Mouse (Mus musculus) neural tube, embryonic 12.5 days (tissue): Measurements from ENCODE around the gene Abca7. TPM values are rescaled to one million over a fixed set of nuclear protein-coding genes. Genes with fewer than 3 reads are reported as not detected.
"Not testable (repeated sequence)": the region's sequence is repeated elsewhere in the genome, so short reads cannot be mapped to it uniquely, and the experiment has no call there.

Source experiments
- ATAC-seq: fragments of 200-750 bp; cut with Nextera tagmentation; 2 replicates; pipeline ENCODE4 v1.8.0; 2017; ENCODE audit warnings: low read depth, mild to moderate bottlenecking, moderate TSS enrichment, moderate library complexity; ENCODE audit not compliant: low FRiP score
- H3K27ac ChIP-seq: fragments of 300-500 bp; sonication (generic); 2 replicates; pipeline ENCODE4 v1.5.1; 2016
- H3K27me3 ChIP-seq: fragments of 300-500 bp; sonication (generic); replicated peaks from 2 replicates; pipeline ENCODE4 v1.6.1; 2016; ENCODE audit warnings: mild to moderate bottlenecking
- H3K36me3 ChIP-seq: fragments of 300-500 bp; sonication (generic); 2 replicates; pipeline ENCODE4 v1.6.1; 2016; ENCODE audit warnings: mild to moderate bottlenecking
- H3K4me1 ChIP-seq: fragments of 300-500 bp; sonication (generic); 2 replicates; pipeline ENCODE4 v1.6.1; 2016
- H3K4me2 ChIP-seq: fragments of 300-500 bp; sonication (generic); replicated peaks from 2 replicates; pipeline ENCODE4 v1.6.1; 2016; ENCODE audit warnings: mild to moderate bottlenecking
- H3K4me3 ChIP-seq: fragments of 300-500 bp; sonication (generic); 2 replicates; pipeline ENCODE4 v1.5.1; 2016
- H3K9ac ChIP-seq: fragments of 300-500 bp; sonication (generic); 2 replicates; pipeline ENCODE4 v1.6.1; 2016; ENCODE audit warnings: mild to moderate bottlenecking
- H3K9me3 ChIP-seq: fragments of 300-500 bp; sonication (generic); 2 replicates; pipeline ENCODE4 v1.6.1; 2016; ENCODE audit warnings: mild to moderate bottlenecking
- WGBS: fragments of 180-500 bp; shearing (Covaris S2); methylation state at CpG from one replicate; pipeline ENCODE4 v1.1.7; 2016; 5-methylcytosine and 5-hydroxymethylcytosine counted together
- polyA plus RNA-seq: library from polyadenylated mRNA; unstranded; fragments of >200 nt; fragmentation: Nextera tagmentation; extraction: Ambion mirVana; gene quantifications from 2 replicates; pipeline ENCODE4 v1.2.1, GENCODE M21; 2016

Gene Abca7
- polyA plus RNA-seq, 1 experiment from 2014 or later: 10.7 TPM

DNA sequence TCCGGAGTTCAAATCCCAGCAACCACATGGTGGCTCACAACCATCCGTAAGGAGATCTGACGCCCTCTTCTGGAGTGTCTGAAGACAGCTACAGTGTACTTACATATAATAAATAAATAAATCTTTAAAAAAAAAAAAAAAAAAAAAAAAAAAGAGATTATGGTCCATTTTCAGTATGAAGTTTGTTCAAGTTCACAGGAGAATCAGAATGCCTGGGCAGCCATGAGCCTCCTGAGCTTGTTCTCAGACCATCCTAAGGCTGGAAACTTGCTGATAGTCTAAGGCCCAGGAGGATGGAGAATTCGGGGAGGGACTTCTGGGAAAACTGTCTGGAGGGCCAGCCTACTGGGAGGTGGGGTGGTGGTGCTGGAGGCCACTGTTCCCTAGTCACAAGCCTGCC lies 49.1 kb downstream of the Abca7 start:
- not testable (repeated sequence) for H3K36me3 ChIP-seq, ATAC-seq, H3K9me3 ChIP-seq, H3K4me3 ChIP-seq, H3K9ac ChIP-seq, H3K27me3 ChIP-seq, H3K27ac ChIP-seq, H3K4me2 ChIP-seq
- H3K4me1 ChIP-seq: peaks cover 12% of the 10 kb centered on the region
- 69% methylated on average over 4 of the region's 4 CpGs for WGBS

DNA sequence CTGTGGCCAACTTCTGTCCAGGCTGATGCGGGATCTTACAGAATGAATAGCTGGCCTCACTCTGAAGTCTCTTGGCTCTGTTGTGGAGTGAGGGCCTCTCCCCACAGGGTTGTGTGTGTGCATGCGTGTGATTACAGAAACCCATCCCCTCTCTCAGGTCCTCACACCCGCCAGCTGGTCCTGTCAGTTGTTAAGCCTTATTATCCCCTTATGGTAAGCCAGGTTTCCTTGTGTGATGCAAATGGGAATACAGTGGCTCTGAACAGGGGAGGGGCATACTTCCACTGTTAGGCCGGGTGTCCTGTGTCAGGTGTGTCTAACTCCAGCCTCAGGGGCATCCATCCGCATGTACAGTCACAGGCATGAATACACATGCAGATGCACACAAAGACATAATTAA lies 49.5 kb downstream of the Abca7 start:
- no peak overlapping the region for H3K27ac ChIP-seq
- WGBS: 75% methylated on average over 5 of the region's 5 CpGs
- no peak for ATAC-seq
- no peaks in the 10 kb centered on the region for H3K27me3 ChIP-seq
- peaks cover 12% of the 10 kb centered on the region for H3K4me1 ChIP-seq
- no peak overlapping the region for H3K9ac ChIP-seq
- H3K4me3 ChIP-seq: no peak overlapping the region
- H3K4me2 ChIP-seq: no peak overlapping the region
- no peaks in the 10 kb centered on the region for H3K36me3 ChIP-seq
- H3K9me3 ChIP-seq: no peaks in the 10 kb centered on the region

DNA sequence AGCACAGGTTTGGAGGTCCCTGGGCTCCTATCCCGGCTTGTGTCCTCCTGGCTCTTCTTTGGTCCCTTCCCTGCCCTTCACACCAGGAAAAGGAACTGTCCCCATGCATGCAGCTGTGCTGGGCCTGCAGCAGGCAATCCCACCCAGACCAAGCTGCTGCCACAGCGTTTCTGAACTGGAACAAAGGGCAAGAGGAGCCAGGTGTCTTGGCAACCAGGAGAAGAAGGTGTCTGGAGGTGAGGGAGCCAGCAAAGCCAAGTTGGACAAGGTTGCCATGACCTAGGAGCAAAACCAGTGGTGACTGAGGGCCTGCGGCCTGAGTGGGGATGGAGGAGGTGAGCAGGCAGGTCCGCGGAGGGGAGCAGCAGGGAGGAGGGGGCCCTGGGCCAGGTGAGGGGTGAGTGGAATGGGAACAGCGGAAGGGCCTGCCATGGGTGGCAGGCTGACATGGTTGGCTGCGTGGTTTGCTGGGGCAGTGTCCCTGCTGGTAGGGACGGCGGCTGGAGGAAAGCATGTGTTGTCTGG lies 50.8 kb downstream of the Abca7 start, which contains the start of gene Gpx4:
TSS of gene Gpx4 (plus strand) at position 126 of the 525 bp plus-strand sequence.
- Histone ChIP-seq H3K4me3 (no peak within 1 kb of the TSS; the same call in 1 of the 2 replicates), H3K9me3 (no peaks in the 10 kb centered on the region), H3K9ac (no peak within 1 kb of the TSS), H3K27me3 (no peaks in the 10 kb centered on the region), H3K36me3 (no peaks in the 10 kb centered on the region), H3K4me2 (no peak within 1 kb of the TSS), H3K27ac (no peak within 1 kb of the TSS), H3K4me1 (peaks cover 20% of the 10 kb centered on the region)
- ATAC-seq: no peak
- 32% methylated on average over 9 of the region's 9 CpGs for WGBS

DNA sequence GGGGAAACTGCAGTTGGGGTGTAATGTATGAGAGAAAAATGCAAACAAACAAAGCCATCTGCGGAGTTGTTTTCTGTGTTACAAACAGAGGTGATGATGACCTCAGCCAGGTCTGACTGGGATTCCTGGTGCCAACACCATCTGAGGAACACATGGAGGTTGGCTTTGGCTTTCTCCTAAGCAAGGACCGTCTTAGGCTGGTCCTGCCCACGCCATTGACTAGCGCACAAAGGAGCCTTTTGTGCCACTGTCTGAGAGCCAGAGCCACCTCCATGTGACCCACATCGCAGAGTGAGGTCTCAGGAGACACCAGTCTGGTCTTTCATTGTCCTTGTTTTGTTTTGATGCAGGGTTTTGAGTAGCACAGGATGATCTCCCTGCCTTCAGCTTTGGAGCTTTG lies 52.1 kb downstream of the Abca7 start:
- 12% methylated on average over 5 of the region's 5 CpGs for WGBS
- Histone ChIP-seq H3K36me3 (no peaks in the 10 kb centered on the region), H3K4me3 (no peak overlapping the region), H3K27me3 (no peaks in the 10 kb centered on the region), H3K4me1 (peaks cover 23% of the 10 kb centered on the region), H3K9ac (no peak overlapping the region), H3K27ac (no peak overlapping the region), H3K4me2 (no peak overlapping the region), H3K9me3 (no peaks in the 10 kb centered on the region)
- no peak for ATAC-seq

DNA sequence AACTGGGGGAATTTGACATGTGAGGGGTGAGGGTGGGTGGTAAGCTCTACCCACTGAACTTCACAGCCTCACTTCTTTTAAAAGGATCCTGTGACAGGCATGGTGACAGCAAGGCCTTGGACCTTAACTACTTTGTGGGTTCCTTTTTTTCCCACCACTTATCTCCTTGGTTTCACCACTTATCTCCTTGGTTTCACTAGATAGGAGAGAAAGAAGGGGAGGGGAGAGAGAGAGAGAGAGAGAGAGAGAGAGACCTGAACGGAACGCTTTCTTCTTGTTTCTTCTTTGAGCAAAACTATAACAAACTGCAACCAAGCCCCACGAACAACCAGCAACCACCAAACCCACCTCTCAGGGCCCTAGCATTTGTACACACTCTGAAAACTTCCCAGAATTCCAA lies 52.5 kb downstream of the Abca7 start:
- ATAC-seq: no peak
- Histone ChIP-seq H3K4me1 (peaks cover 23% of the 10 kb centered on the region), H3K27me3 (no peaks in the 10 kb centered on the region), H3K9me3 (no peaks in the 10 kb centered on the region), H3K27ac (no peak overlapping the region), H3K9ac (no peak overlapping the region), H3K4me2 (no peak overlapping the region), H3K36me3 (no peaks in the 10 kb centered on the region), H3K4me3 (no peak overlapping the region)
- 66% methylated on average over 3 of the region's 3 CpGs for WGBS

DNA sequence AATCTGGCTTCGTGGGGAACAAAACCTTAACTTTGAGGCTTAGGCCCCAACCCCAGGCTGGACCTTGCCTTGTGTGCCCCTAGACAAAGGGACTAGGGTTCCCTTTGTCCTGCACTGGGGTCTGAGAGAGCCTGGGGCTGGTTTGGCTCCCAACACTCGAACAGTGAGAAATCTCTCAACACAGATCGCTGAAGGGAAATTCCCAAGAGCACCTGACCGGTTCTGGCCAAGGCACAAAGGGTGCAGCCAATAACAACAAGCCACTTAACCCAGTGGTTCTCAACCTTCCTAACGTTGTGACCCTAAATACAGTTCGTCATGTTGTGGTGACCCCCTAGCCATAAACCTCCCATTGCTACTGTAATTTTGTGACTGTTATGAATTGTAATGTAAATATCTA lies 54.0 kb downstream of the Abca7 start:
- no peak overlapping the region for H3K4me3 ChIP-seq
- H3K36me3 ChIP-seq: no peaks in the 10 kb centered on the region
- peaks cover 30% of the 10 kb centered on the region for H3K4me1 ChIP-seq
- no peak overlapping the region for H3K4me2 ChIP-seq
- no peaks in the 10 kb centered on the region for H3K9me3 ChIP-seq
- no peaks in the 10 kb centered on the region for H3K27me3 ChIP-seq
- ATAC-seq: no peak
- H3K27ac ChIP-seq: no peak overlapping the region
- H3K9ac ChIP-seq: no peak overlapping the region
- whole genome bisulfite sequencing: 13% methylated on average over 6 of the region's 6 CpGs

DNA sequence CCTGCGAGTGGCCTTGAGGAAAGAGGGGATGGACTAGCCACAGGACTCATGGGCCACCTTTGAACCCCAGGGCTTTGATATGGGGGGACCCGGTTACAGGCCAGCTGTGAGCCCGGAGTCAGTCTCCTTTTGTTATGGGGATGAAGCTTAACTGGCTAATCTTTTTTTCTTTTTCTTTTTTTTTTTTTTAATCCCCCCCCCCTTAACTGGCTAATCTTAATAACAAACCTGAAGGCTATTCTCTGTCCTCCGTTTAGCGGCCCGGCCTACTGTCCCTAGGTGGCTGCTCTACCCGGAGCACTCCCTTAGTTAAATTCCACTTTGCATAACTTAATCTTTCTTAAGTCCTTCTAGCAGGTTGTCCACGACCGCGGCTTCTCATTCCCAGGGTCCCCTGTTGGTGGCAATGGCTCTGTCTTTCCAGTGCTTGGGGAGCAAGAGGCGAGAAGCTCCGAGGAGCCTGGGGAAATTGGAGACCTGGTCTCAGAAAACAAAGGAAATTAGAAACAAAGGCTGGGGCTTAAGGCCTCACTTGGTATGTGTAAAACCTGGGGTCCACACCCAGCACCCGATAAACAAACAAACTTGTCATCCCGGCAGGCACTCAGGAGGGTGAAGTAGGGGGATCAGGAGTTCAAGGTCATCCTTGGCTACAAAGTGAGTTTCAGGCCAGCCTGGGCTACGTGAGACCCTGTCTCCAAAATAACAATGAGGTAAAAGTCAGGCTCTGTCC lies 54.8 kb downstream of the Abca7 start:
- H3K27ac ChIP-seq: no peak overlapping the region
- H3K4me3 ChIP-seq: no peak overlapping the region
- H3K27me3 ChIP-seq: no peaks in the 10 kb centered on the region
- no peak for ATAC-seq
- H3K9ac ChIP-seq: no peak overlapping the region
- H3K36me3 ChIP-seq: peaks cover 3% of the 10 kb centered on the region
- no peaks in the 10 kb centered on the region for H3K9me3 ChIP-seq
- no peak overlapping the region for H3K4me2 ChIP-seq
- peaks cover 34% of the 10 kb centered on the region for H3K4me1 ChIP-seq
- 18% methylated on average over 15 of the region's 15 CpGs for WGBS

DNA sequence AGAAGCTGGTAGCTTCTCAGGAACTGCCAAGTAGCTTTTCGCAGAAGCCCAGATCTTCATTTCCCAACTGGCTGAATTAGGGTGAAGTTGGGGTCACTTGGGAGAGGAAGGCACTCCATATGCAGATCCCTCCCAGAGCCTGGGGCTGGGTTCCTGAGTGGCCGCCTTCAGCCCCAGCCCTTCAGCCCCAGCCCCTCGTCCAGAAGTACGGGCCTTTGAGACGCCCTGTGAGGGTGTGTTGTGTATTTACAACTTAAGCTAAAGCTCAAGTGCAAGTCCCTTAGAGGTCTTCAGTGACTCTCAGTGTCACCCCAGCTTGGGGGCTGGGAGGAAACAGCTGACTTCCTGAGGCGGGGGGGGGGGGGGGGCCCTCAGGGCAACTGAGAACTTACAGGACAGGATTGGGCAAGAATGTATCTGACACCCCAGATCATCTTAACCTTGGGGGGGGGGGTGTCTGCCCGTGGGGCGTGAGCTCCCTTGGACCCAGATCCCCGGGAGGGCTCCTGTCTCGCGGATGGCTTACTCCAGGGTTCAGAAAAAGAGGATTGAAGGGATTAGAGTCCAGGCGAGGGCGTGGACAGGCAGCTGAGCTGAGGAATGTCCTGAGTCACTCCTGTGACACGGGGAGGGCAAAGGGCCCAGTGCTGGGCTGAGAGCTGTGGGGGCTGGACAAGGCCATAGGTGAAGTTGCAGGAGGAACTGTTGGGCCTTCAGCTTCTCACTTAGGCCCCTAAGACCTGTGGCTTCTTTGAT lies 55.5 kb downstream of the Abca7 start:
- Histone ChIP-seq H3K4me2 (no peak overlapping the region), H3K36me3 (peaks cover 9% of the 10 kb centered on the region), H3K4me1 (peaks cover 34% of the 10 kb centered on the region), H3K9ac (0 out of 2 replicates have a peak overlapping the region, but pooled peaks have one; percentile 21), H3K4me3 (no peak overlapping the region), H3K9me3 (no peaks in the 10 kb centered on the region), H3K27me3 (no peaks in the 10 kb centered on the region), H3K27ac (no peak overlapping the region)
- ATAC-seq: no peak
- 32% methylated on average over 14 of the region's 14 CpGs for WGBS

DNA sequence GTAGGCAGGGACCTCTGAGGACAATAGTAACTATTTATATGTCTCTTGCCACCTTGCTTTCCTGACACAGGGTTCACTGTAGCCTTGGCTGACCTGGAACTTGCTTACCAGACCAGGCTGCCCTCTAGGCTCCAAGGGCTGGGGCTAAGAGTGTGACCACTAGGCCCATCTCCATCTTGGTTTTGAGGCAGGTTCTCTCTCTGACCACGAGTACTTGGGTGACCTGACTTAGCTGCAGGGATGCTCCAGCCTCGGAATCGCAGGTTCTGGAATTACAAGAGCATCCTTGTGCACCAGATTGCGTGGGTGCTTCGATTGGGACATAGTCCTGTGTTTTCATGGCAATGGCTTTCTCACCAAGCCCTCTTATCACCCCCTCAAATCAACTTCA lies 56.1 kb downstream of the Abca7 start:
- H3K9ac ChIP-seq: no peak overlapping the region
- no peak overlapping the region for H3K4me3 ChIP-seq
- H3K9me3 ChIP-seq: no peaks in the 10 kb centered on the region
- H3K4me1 ChIP-seq: peaks cover 33% of the 10 kb centered on the region
- 82% methylated on average over 5 of the region's 5 CpGs for WGBS
- peaks cover 14% of the 10 kb centered on the region for H3K36me3 ChIP-seq
- no peak overlapping the region for H3K4me2 ChIP-seq
- ATAC-seq: no peak
- no peak overlapping the region for H3K27ac ChIP-seq
- no peaks in the 10 kb centered on the region for H3K27me3 ChIP-seq

DNA sequence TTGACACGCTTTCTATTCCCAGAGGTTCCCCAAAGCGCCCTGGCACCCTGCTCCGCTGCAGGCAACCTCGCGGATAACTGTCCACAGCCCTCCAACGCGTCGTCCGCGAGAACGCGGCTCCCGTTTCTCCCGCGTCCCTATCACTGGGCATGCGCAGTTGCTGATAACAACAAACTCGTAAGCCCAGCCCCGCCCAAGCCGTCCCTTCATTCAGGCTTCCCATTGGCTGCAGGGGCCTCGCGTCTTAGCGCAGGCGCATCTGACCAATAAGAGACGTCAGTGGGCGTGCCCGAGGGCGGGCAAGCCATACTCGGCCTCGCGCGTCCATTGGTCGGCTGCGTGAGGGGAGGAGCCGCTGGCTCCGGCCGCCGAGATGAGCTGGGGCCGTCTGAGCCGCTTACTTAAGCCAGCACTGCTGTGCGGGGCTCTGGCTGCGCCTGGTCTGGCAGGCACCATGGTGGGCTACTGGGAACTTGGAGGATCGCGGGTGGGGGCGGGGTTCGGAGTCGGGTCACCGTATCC lies 57.0 kb downstream of the Abca7 start:
- under 1% methylated on average over 47 of the region's 47 CpGs for WGBS
- peak overlapping the region; percentile 72 for H3K4me2 ChIP-seq
- H3K27me3 ChIP-seq: no peaks in the 10 kb centered on the region
- H3K9me3 ChIP-seq: no peaks in the 10 kb centered on the region
- peaks cover 24% of the 10 kb centered on the region for H3K36me3 ChIP-seq
- H3K4me1 ChIP-seq: peaks cover 25% of the 10 kb centered on the region
- ATAC-seq: peak; percentile 94
- peak overlapping the region; percentile 94 for H3K27ac ChIP-seq
- peak overlapping the region; percentile 94 for H3K9ac ChIP-seq
- H3K4me3 ChIP-seq: peak overlapping the region; percentile 91

DNA sequence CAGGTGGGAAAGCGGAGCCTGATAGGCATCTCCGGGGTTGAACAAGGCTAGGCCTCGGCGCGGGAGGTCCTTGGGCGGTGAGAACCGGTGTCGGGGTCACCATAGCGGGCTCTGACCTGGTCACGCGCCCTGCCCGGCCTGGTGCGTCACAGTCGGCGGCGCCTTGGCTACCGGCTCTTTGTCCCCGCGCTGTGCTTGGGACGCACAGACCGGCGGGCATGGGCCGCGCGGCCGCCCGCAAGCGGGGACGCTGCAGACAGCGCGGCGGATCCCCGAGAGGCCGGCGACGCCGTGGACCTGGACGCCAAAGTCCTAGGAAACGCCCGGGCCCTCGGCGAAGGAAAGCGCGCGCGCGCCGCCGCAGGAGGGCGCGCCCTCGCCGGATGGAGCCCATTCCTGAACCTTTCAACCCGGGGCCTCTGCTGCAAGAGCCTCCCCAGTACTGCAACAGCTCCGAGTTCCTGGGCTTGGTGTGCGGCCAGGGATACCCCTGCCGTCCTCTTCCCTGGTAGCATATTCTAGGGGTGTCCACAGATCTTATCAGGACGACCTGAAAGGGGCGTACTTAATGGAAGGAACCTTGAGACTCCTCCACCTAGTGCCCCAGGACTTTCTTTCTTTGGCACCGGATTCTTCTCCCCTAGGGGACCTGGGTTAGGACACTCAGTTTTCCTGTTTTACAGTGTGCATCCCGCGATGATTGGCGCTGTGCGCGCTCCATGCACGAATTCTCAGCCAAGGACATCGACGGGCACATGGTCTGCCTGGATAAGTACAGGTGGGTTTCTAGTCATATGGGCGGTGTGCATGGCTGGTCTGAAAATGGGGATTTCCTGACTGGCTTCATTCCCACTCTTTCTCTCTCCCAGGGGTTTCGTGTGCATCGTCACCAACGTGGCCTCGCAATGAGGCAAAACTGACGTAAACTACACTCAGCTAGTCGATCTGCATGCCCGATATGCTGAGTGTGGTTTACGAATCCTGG lies 57.8 kb downstream of the Abca7 start:
- WGBS: 2% methylated on average over 76 of the region's 77 CpGs
- H3K27ac ChIP-seq: peak overlapping the region; percentile 94
- peak; percentile 49 for ATAC-seq
- H3K27me3 ChIP-seq: no peaks in the 10 kb centered on the region
- no peaks in the 10 kb centered on the region for H3K9me3 ChIP-seq
- peak overlapping the region; percentile 94 for H3K9ac ChIP-seq
- peak overlapping the region; percentile 72 for H3K4me2 ChIP-seq
- peaks cover 29% of the 10 kb centered on the region for H3K36me3 ChIP-seq
- peak overlapping the region; percentile 91 for H3K4me3 ChIP-seq
- peaks cover 22% of the 10 kb centered on the region for H3K4me1 ChIP-seq
